Mouse (Mus musculus) lung, adult 2 months (tissue): Measurements from ENCODE around the gene Dynlt1c.
"Not testable (repeated sequence)": the region's sequence is repeated elsewhere in the genome, so short reads cannot be mapped to it uniquely, and the experiment has no call there.

Experiments used
- CTCF ChIP-seq: fragments of 200-500 bp; IDR thresholded peaks from 2 replicates; pipeline ENCODE4 v1.5.1; 2011; ENCODE audit warnings: mild to moderate bottlenecking, low read length, control low read depth; ENCODE audit not compliant: insufficient read depth
- POLR2A ChIP-seq: fragments of 200-500 bp; IDR thresholded peaks from 2 replicates; pipeline ENCODE4 v1.6.1; 2011; ENCODE audit warnings: low read depth, mild to moderate bottlenecking, control low read depth, low read length, borderline replicate concordance; ENCODE audit errors: extremely low read depth

DNA sequence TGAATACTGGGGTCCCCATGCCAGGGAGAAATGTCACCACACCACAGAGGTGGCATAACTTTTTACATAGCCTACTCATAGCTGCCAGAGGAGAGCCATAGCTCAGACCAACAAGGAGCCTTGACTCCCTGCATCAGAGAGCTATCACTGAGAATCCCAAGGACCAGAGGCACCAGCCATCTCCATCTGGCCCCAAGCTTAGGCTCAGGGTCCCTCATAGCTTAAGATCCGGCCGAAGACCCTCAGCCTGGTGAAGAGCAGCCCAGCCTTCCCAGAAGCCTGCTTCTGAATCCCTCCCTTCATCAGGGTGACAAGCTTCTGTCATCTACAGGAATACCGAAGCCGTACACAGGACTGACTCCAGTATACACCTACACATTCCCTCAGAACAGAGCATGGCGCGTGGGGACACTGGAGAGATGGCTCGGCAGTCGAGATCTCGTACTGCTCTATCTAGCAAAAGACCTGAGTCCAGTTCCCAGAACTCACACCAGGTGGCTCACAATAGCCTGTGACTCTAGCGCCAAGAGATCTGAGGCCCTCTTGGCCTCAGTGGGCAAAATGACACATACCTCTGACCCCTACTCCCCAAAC, 38.7 kb downstream of the Dynlt1c start:
- TF ChIP-seq CTCF, POLR2A: not testable (repeated sequence)
